Mouse (Mus musculus): ENCODE measurements around the gene Olfr801.

- no peak for TF ChIP-seq EP300 (IDR thresholded peaks at IDR 0.05)
- TF ChIP-seq CTCF (IDR thresholded peaks at IDR 0.05), result no peak
Observed at GRCm38 (mm10) chr10:129688069-129688468, 14.4 kb upstream of the Olfr801 start, which contains the start of gene Olfr802.

Data from lung, postnatal 0 days (tissue).